Mouse (Mus musculus): ENCODE results near the gene Rph3a. TPM values are rescaled to one million over a fixed set of nuclear protein-coding genes. Genes with fewer than 3 reads are reported as not detected.

Gene Rph3a
- total RNA-seq, 2 experiments from 2014 or later, result 314 to 322 TPM

Other genes starting within 250 kb of the Rph3a start
- not detected for gene Oas3, start 232.4 kb downstream of the Rph3a start, total RNA-seq (2021)
- not detected for gene Oas1e, start 214.6 kb downstream of the Rph3a start, total RNA-seq (2021)
- gene Oas1c, start 197.6 kb downstream of the Rph3a start, total RNA-seq (2021), result under 1 TPM; 0.66 to 0.94 TPM
- gene Oas1f, start 162.7 kb downstream of the Rph3a start, total RNA-seq (2021), result not detected
- not detected for gene Oas1h, start 148.7 kb downstream of the Rph3a start, total RNA-seq (2021)
- gene Oas1g, start 122.5 kb downstream of the Rph3a start, total RNA-seq (2021), result under 1 TPM in 1 of 2 experiments, not detected in 1; 0.30 TPM
- gene Oas1a, start 102.6 kb downstream of the Rph3a start, total RNA-seq (2021), result under 1 TPM in 1 of 2 experiments, not detected in 1; 0.25 TPM
- gene Oas1d, start 95.6 kb downstream of the Rph3a start, total RNA-seq (2021), result not detected
- gene Ptpn11, start 181.3 kb upstream of the Rph3a start, total RNA-seq (2021), result 10 to 100 TPM; 91.0 to 91.6 TPM
- 100 to 1,000 TPM; 415 TPM for gene Rpl6, start 194.4 kb upstream of the Rph3a start, total RNA-seq (2021)
- gene Hectd4, start 210.1 kb upstream of the Rph3a start, total RNA-seq (2021), result 100 to 1,000 TPM; 183 to 193 TPM